Mouse (Mus musculus) midbrain, embryonic 11.5 days (tissue): ENCODE measurements around the gene Pih1d1. TPM values are rescaled to one million over a fixed set of nuclear protein-coding genes. Genes with fewer than 3 reads are reported as not detected.
A peak's percentile ranks its signal among the peaks of the same experiment; 100 is the strongest.
"Not testable (repeated sequence)": the region's sequence is repeated elsewhere in the genome, so short reads cannot be mapped to it uniquely, and the experiment has no call there.

Experiments
- ATAC-seq: fragments of 200-750 bp; cut with Nextera tagmentation; 2 replicates; pipeline ENCODE4 v1.8.0; 2017; ENCODE audit warnings: moderate TSS enrichment, moderate library complexity; ENCODE audit not compliant: low FRiP score
- DNase-seq: peaks from one replicate; pipeline ENCODE4 v3.0.0; 2015; ENCODE audit warnings: low spot score; ENCODE audit errors: missing footprints
- H3K27ac ChIP-seq: fragments of 300-500 bp; sonication (generic); 2 replicates; pipeline ENCODE4 v1.5.1; 2014; ENCODE audit warnings: low read depth, low read length
- H3K27me3 ChIP-seq: fragments of 300-500 bp; sonication (generic); 2 replicates; pipeline ENCODE4 v1.6.1; 2014; ENCODE audit warnings: mild to moderate bottlenecking, low read length, moderate library complexity, mixed read lengths; ENCODE audit not compliant: control insufficient read depth, insufficient read depth
- H3K36me3 ChIP-seq: fragments of 300-500 bp; sonication (generic); 2 replicates; pipeline ENCODE4 v1.6.1; 2014; ENCODE audit warnings: mild to moderate bottlenecking, low read length, moderate library complexity, mixed read lengths; ENCODE audit not compliant: control insufficient read depth, insufficient read depth
- H3K4me1 ChIP-seq: fragments of 300-500 bp; sonication (generic); 2 replicates; pipeline ENCODE4 v1.6.1; 2014; ENCODE audit warnings: low read length; ENCODE audit not compliant: control insufficient read depth, insufficient read depth
- H3K4me2 ChIP-seq: fragments of 300-500 bp; sonication (generic); 2 replicates; pipeline ENCODE4 v1.6.1; 2014; ENCODE audit warnings: mild to moderate bottlenecking, moderate library complexity
- H3K4me3 ChIP-seq: fragments of 300-500 bp; sonication (generic); 2 replicates; pipeline ENCODE4 v1.5.1; 2014; ENCODE audit warnings: low read depth, low read length
- H3K9ac ChIP-seq: fragments of 300-500 bp; sonication (generic); 2 replicates; pipeline ENCODE4 v1.6.1; 2014; ENCODE audit warnings: low read length
- H3K9me3 ChIP-seq: fragments of 300-500 bp; sonication (generic); 2 replicates; pipeline ENCODE4 v1.6.1; 2016; ENCODE audit warnings: low read length; ENCODE audit not compliant: control insufficient read depth
- WGBS: fragments of 180-500 bp; shearing (Covaris S2); extraction: QIAGEN DNeasy Blood & Tissue Kit; methylation state at CpG from one replicate; pipeline ENCODE4 v1.1.7; 2014; 5-methylcytosine and 5-hydroxymethylcytosine counted together
- polyA plus RNA-seq: library from polyadenylated mRNA; unstranded; fragments of >200 nt; fragmentation: Nextera tagmentation; extraction: Ambion mirVana; gene quantifications from 2 replicates; pipeline ENCODE4 v1.2.1, GENCODE M21; 2014

The Pih1d1 gene
- polyA plus RNA-seq, 1 experiment from 2014 or later, result 105 TPM

DNA sequence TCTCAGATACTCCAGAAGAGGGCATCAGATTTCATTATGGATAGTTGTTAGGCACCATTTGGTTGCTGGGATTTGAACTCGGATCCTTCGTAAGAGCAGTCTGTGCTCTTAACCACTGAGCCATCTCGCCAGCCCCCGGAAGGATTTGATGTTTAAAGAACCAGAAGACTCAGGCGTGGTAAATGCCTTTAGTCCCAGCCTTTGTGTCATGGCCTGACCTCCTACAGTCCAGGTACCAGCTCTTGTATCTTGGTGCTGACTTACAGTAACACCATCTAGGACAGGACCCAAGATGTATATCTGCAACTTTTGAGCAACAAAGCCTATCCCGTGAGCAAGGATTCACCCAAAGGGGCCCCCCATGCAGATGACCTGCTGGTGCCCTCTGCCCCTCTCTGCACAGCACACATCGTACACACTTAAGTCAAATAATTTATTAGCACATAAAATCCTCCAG lies 28.9 kb upstream of the Pih1d1 start:
- H3K36me3 ChIP-seq, result peaks cover 48% of the 10 kb centered on the region
- no peak overlapping the region for H3K4me3 ChIP-seq
- H3K27me3 ChIP-seq, result no peaks in the 10 kb centered on the region
- 17% methylated on average over 7 of the region's 7 CpGs for WGBS
- H3K9me3 ChIP-seq, result no peaks in the 10 kb centered on the region
- H3K27ac ChIP-seq, result peak overlapping the region; percentile 41
- H3K4me2 ChIP-seq, result peak overlapping the region; percentile 20; the same call in 1 of the 2 replicates
- DNase-seq, result peak; percentile 94
- no peak overlapping the region for H3K9ac ChIP-seq
- peaks cover 33% of the 10 kb centered on the region for H3K4me1 ChIP-seq
- no peak for ATAC-seq

DNA sequence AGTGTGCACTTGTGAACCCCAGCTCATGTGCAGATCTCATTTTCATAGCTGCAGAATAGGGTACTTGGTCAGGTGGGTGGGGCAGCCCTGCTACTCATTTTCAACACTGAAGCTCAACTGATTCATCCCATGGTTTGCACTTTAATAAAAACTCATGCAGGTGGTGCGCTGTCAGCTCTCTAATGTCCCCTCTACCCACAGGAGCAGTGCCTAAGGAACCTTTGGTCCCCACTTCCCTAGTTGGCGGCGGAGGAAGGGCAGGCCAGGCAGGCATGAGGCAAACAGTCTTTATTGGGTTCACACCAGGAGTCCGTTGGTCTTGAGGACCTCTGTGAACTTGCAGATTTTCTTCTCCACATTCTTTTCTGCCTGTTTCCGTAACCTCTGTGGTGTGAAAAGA lies 28.5 kb upstream of the Pih1d1 start:
- Histone ChIP-seq H3K36me3 (peaks cover 45% of the 10 kb centered on the region), H3K27ac (peak overlapping the region; percentile 41), H3K4me1 (peaks cover 33% of the 10 kb centered on the region)
- DNase-seq, result peak; percentile 91
- not testable (repeated sequence) for H3K9me3 ChIP-seq, H3K9ac ChIP-seq, H3K27me3 ChIP-seq, H3K4me3 ChIP-seq, ATAC-seq, H3K4me2 ChIP-seq
- 58% methylated on average over 5 of the region's 5 CpGs for WGBS

DNA sequence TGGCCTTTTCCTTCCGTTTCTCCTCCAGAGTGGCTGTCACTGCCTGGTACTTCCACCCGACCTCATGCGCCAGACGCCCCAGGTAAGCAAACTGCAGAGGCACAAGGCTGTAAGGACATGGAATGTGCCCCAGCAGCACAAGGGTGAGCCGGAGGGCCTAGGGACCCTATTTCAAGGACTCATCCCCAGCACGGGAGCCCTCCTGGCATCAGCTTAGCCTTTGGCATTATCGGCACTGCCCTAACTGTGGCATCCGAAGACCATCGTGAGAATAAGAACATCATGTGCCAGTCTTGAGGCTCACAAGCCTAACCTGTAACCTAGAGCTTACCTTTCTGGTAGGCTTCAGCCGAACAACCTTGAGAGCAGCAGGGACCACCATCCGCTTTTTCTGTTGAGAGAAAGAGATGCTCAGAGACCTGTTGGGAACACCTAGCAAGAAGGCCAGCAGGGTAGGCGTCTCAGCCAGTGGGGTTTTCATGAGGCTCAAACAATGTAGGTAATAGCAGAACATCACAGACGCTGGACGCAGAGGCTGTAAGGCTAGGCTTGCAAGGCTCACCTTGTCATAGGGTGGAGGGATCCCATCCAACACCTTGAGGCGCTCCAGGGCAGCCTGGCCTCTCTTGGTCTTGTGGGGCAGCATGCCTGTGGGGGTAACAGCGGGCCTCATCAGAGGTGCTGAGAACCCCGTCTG lies 27.8 kb upstream of the Pih1d1 start:
- Histone ChIP-seq H3K27ac (peak overlapping the region; percentile 16; the same call in 1 of the 2 replicates), H3K9me3 (no peaks in the 10 kb centered on the region), H3K36me3 (peaks cover 39% of the 10 kb centered on the region), H3K4me3 (peak overlapping the region; percentile 13), H3K4me1 (peaks cover 33% of the 10 kb centered on the region), H3K9ac (peak overlapping the region; percentile 100), H3K4me2 (peak overlapping the region; percentile 64), H3K27me3 (no peaks in the 10 kb centered on the region)
- 82% methylated on average over 17 of the region's 17 CpGs for WGBS
- no peak for ATAC-seq
- no peak for DNase-seq

DNA sequence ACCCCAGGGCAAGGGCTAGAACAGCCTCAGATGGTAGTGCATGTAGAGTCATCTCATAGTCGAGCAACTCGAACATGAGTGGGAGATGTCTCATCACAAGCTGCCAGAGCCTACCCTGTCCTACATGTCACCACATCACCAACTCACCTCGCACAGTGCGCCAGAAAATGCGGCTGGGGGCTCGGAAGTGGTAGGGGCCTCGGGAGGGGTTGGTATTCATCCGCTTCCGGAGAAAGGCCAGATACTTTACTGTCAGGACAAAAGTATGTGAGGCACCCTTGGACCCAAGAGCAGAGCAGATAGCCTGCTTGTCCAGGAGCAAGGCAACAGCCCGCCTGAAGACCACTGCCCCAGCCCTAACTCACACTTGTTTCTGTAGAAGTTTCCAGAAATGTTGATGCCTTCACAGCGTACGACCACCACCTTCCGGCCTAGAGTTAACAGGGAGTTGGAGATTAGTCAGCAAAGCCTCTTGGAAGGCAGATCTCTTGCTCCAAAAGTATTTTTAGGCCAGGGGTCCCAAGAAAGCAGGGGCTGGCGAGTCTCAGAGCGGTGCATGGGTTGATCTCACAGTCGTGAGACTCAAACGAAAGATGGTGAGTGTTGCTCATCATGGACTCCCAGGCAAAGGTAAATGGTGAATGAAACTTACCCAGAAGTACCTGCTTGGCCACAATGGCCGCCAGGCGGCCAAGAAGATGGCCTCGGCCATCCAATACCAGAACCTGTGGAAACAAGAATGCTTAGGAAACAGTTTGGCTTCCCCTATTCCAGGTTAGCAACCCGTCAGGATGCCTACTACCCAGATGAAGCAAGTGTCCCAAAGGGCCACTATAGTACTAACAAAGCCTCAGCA lies 27.0 kb upstream of the Pih1d1 start:
- ATAC-seq, result no peak
- no peaks in the 10 kb centered on the region for H3K9me3 ChIP-seq
- H3K36me3 ChIP-seq, result peaks cover 31% of the 10 kb centered on the region
- peaks cover 33% of the 10 kb centered on the region for H3K4me1 ChIP-seq
- H3K27me3 ChIP-seq, result no peaks in the 10 kb centered on the region
- no peak for DNase-seq
- peak overlapping the region; percentile 87 for H3K27ac ChIP-seq
- peak overlapping the region; percentile 100 for H3K9ac ChIP-seq
- peak overlapping the region; percentile 64 for H3K4me2 ChIP-seq
- 48% methylated on average over 21 of the region's 21 CpGs for WGBS
- peak overlapping the region; percentile 96 for H3K4me3 ChIP-seq

DNA sequence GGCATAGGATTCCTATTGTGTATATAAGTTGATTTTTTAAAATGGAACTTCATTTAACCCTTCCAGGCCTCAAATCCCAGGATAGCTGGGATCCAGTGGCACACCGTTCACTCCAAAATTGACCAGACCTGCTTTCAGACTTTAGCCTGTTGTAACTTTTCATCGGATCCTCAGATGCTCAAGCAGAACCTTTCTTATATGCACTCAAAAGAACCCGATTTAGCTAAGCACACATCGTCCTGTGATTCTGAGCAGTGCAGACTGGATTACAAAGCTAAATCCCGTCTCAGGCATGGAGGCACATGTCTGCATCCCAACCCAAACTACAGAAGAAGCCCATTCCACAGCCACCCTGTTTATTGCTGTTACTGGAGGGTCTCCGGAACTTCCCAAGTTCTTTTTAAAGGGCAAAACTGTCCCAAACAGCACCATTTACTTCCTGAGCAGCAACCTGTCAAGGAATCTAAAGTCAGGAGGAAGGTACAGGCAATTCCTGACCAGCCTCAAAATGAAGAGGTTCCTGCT lies 26.3 kb upstream of the Pih1d1 start:
- Histone ChIP-seq H3K36me3 (peaks cover 29% of the 10 kb centered on the region), H3K4me2 (peak overlapping the region; percentile 64), H3K4me3 (peak overlapping the region; percentile 96), H3K27me3 (no peaks in the 10 kb centered on the region), H3K9ac (peak overlapping the region; percentile 100), H3K9me3 (no peaks in the 10 kb centered on the region), H3K4me1 (peaks cover 32% of the 10 kb centered on the region), H3K27ac (peak overlapping the region; percentile 87)
- DNase-seq (peak; percentile 89), ATAC-seq (no peak)
- 3% methylated on average over 6 of the region's 6 CpGs for WGBS

DNA sequence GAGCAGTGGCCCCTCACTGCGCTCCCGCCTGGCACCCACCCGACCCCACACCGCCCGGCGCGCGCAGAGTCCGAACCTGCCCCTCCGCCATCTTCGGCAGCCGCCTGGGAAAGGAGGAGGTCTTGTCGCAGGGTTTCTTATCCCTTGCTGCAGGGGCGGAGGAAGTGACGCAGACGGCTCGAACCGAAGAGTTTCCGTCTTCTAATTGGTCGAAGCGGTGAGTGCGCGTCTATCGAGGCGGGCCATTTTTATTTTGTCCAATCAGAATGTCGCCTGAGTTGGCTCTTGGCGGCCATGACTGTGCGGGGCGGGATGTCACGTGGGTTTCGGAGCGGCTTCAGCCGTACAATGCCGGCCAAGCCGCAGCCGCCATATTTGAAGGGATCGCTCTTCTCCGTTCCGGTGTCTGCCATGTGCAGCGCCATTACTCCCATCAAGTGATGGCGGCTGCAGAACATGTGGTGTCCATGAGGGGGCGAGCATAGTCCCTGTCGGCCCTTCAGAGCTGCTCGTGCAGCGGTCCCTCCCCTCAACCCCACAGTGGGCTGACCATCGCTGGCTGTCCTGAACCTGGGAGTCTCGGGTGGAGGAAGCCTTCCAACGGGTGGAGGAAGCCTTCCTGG lies 25.4 kb upstream of the Pih1d1 start, which contains the start of gene Rpl13a:
Gene Rpl13a, minus strand, starts transcription at position 138 of the 623 bp plus-strand sequence.
- Histone ChIP-seq H3K4me1 (peaks cover 26% of the 10 kb centered on the region), H3K36me3 (peaks cover 25% of the 10 kb centered on the region), H3K27me3 (no peaks in the 10 kb centered on the region), H3K27ac (peak within 1 kb of the TSS; percentile 87), H3K4me2 (peak within 1 kb of the TSS; percentile 64), H3K9ac (peak within 1 kb of the TSS; percentile 100), H3K4me3 (peak within 1 kb of the TSS; percentile 96), H3K9me3 (no peaks in the 10 kb centered on the region)
- peak; percentile 99 for DNase-seq
- peak; percentile 93 for ATAC-seq
- WGBS, result under 1% methylated on average over 48 of the region's 48 CpGs

DNA sequence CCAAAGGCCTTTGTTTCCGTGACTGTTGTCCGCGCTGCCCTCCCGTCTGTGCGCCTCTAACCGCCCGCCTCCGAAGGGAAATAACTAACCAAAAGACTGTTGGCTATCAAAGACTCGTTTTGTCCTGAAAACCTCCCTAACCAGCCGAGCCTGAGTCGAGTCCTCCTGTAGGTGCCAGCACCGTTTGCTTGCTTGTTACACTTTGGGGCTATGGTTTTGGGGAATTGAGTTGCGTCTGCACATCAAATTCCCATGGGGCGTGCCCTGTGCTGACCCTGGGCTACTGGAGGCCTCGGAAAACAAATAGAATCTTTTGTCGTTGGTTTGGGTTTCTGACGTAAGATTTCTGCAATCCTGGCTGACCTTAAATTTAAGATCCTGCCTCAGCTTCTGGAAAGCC lies 24.8 kb upstream of the Pih1d1 start:
- peak overlapping the region; percentile 83 for H3K27ac ChIP-seq
- peak overlapping the region; percentile 96 for H3K4me3 ChIP-seq
- DNase-seq, result no peak
- no peaks in the 10 kb centered on the region for H3K9me3 ChIP-seq
- peaks cover 26% of the 10 kb centered on the region for H3K4me1 ChIP-seq
- H3K4me2 ChIP-seq, result peak overlapping the region; percentile 59
- no peaks in the 10 kb centered on the region for H3K27me3 ChIP-seq
- peaks cover 25% of the 10 kb centered on the region for H3K36me3 ChIP-seq
- no peak for ATAC-seq
- peak overlapping the region; percentile 83 for H3K9ac ChIP-seq
- WGBS, result under 1% methylated on average over 17 of the region's 17 CpGs

DNA sequence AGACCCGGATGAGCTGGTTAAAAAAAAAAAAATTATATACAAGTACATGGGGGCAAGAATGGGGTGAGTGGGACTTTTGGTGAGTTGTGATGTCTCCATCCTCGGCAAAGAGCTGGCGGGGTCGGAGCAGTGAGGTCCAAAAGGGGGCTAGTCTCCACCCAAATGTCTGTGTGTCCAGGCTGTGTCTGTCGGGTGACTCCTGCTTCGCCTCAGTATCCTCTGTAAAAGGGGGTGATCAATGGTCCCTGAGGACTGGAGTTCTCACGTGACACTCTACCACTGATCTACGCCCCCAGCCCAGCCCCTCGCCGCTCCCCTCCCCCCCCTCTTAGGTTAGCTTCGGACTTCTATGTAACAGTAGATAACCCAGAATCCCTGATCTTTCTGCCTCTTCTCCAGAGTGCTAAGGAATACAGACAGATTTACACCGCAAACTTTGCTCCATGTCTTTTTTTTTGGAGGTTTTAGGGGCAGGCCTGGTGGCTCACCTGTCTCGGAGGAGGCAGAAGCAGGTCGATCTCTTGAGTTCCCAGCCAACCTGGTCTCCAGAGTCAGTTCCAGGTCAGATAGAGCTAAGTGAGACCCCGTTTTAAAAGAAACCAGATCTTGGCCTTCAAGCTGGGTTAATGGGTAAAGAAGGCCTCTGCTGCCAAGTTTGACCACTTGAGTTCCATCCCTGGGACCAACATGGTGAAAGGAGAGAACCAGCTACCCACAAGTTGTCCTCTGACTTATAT lies 24.2 kb upstream of the Pih1d1 start:
- H3K9me3 ChIP-seq, result no peaks in the 10 kb centered on the region
- H3K9ac ChIP-seq, result peak overlapping the region; percentile 83
- peak overlapping the region; percentile 83 for H3K27ac ChIP-seq
- peak overlapping the region; percentile 96 for H3K4me3 ChIP-seq
- H3K4me1 ChIP-seq, result peaks cover 24% of the 10 kb centered on the region
- ATAC-seq, result no peak
- H3K36me3 ChIP-seq, result peaks cover 25% of the 10 kb centered on the region
- H3K27me3 ChIP-seq, result peaks cover under 1% of the 10 kb centered on the region; the same call in 1 of the 2 replicates
- peak; percentile 89 for DNase-seq
- peak overlapping the region; percentile 59 for H3K4me2 ChIP-seq
- 52% methylated on average over 15 of the region's 15 CpGs for WGBS
